In the genomic region with DNA sequence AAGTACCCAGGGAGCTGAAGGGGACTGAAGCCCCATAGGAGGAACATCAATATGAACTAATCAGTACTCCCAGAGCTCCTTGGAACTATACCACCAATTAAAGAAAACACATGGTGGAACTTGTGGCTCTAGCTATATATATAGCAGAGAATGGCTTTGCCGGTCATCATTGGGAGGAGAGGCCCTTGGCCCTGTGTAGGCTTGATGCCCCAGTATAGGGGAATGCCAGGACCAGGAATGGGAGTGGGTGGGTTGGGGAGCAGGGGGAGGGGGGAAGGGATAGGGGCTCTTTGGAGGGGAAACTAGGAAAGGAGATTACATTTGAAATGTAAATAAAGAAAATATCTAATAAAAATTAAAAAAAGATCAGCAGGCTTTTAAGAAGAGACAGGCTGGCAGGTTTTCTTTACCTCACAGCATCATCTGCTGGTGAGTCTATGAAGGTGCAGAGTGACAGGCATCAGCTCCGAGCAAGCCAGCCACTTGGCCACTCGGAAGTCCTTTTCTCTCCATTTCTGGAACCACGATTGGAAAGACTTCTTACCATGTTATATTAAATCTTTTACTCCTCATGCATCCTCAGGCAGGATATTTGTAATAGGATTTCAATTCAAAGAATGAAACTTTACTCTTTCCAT, we compare ENCODE assay signal across 9 mouse cellular contexts. TPM values are rescaled to one million over a fixed set of nuclear protein-coding genes. Genes with fewer than 3 reads are reported as not detected.
DNase-seq lines count a peak whose midpoint lies in the region; ATAC-seq and TF ChIP-seq lines count a peak whose summit lies in the region.
"Not testable (repeated sequence)": the region's sequence is repeated elsewhere in the genome, so short reads cannot be mapped to it uniquely, and the experiment has no call there.
"Had no signal": no experiment of that assay in that cellular context is flagged by ENCODE, and none has a peak within 500 bp of the region (broad histone marks: within the 10 kb centered on the region; RNA-seq: fewer than 3 reads in every experiment).

No protein-coding gene starts in this region.

- not testable (repeated sequence) for H3K36me3 ChIP-seq in forebrain, postnatal 0 days (ENCODE audit: insufficient read depth); hindbrain, postnatal 0 days (ENCODE audit: insufficient read depth, low read length); liver, adult 2 months (ENCODE audit: control insufficient read depth, insufficient read depth, low read length); midbrain, embryonic 15.5 days (replicated peaks)

- H3K9ac ChIP-seq in forebrain, postnatal 0 days; hindbrain, postnatal 0 days (replicated peaks; ENCODE audit: low read length); liver, adult 2 months (ENCODE audit: low read depth, low read length); midbrain, embryonic 15.5 days: not testable (repeated sequence)

- TF ChIP-seq POLR2A in liver, adult 2 months (IDR thresholded peaks at IDR 0.05; ENCODE audit: extremely low read depth, insufficient read depth, low read length), result not testable (repeated sequence)

- peak; percentile 88 for TF ChIP-seq CTCF in forebrain, postnatal 0 days (IDR thresholded peaks at IDR 0.05; ENCODE audit: low read depth)
- TF ChIP-seq CTCF in hindbrain, postnatal 0 days (IDR thresholded peaks at IDR 0.05; ENCODE audit: low read depth), result peak; percentile 87
- peak; percentile 62 for TF ChIP-seq CTCF in liver, adult 2 months (IDR thresholded peaks at IDR 0.05; ENCODE audit: low read depth, low read length)

- not testable (repeated sequence) for H3K4me3 ChIP-seq in forebrain, postnatal 0 days (ENCODE audit: low read depth, low read length); hindbrain, postnatal 0 days (ENCODE audit: low read length); liver, adult 2 months (ENCODE audit: insufficient read depth, low read depth, low read length); midbrain, embryonic 15.5 days

- H3K27me3 ChIP-seq in forebrain, postnatal 0 days (ENCODE audit: insufficient read depth, low read length); hindbrain, postnatal 0 days (ENCODE audit: insufficient read depth, low read length); liver, adult 2 months (ENCODE audit: control insufficient read depth, insufficient read depth, low read length); midbrain, embryonic 15.5 days (replicated peaks): not testable (repeated sequence)

- not testable (repeated sequence) for H3K79me2 ChIP-seq in liver, adult 2 months (ENCODE audit: control insufficient read depth, insufficient read depth, low read length)

- not testable (repeated sequence) for H3K4me2 ChIP-seq in forebrain, postnatal 0 days (ENCODE audit: low read depth); hindbrain, postnatal 0 days (ENCODE audit: low read depth, low read length); midbrain, embryonic 15.5 days

- H3K4me1 ChIP-seq in forebrain, postnatal 0 days (ENCODE audit: insufficient read depth); hindbrain, postnatal 0 days (ENCODE audit: insufficient read depth, low read length); liver, adult 2 months (ENCODE audit: control insufficient read depth, insufficient read depth, low read length); midbrain, embryonic 15.5 days: not testable (repeated sequence)

- ATAC-seq in forebrain, postnatal 0 days, result peak; percentile 76; the same call in 1 of the 2 replicates
- ATAC-seq in hindbrain, postnatal 0 days, result peak; percentile 78
- peak; percentile 85 for ATAC-seq in midbrain, embryonic 15.5 days (replicated peaks)

- WGBS in forebrain, postnatal 0 days, result 32% methylated on average over 4 of the region's 4 CpGs
- 32% methylated on average over 4 of the region's 4 CpGs for WGBS in hindbrain, postnatal 0 days
- 42% methylated on average over 4 of the region's 4 CpGs for WGBS in liver, adult 2 months
- WGBS in midbrain, embryonic 15.5 days, result 34% methylated on average over 4 of the region's 4 CpGs

- H3K9me3 ChIP-seq in forebrain, postnatal 0 days (ENCODE audit: low read length); hindbrain, postnatal 0 days (ENCODE audit: low read length); midbrain, embryonic 15.5 days: not testable (repeated sequence)

- H3K27ac ChIP-seq in forebrain, postnatal 0 days (ENCODE audit: low read depth, low read length); hindbrain, postnatal 0 days; liver, adult 2 months (replicated peaks; ENCODE audit: insufficient read depth, low read depth, low read length); midbrain, embryonic 15.5 days: not testable (repeated sequence)

- DNase-seq in A20 (ENCODE audit: low read depth, low spot score), result peak; percentile 32
- DNase-seq in ZHBTc4 (ENCODE audit: low read depth, low spot score), result peak; percentile 16
- peak; percentile 47 for DNase-seq in embryo, embryonic 10 days (ENCODE audit: low spot score)
- peak; percentile 65 for DNase-seq in forebrain, postnatal 0 days
- DNase-seq in hindbrain, postnatal 0 days (ENCODE audit: low spot score), result peak; percentile 71
- DNase-seq in liver, adult 2 months (ENCODE audit: extremely low read depth, low read depth, low spot score), result not testable (repeated sequence)
- peak; percentile 35 to 43 for DNase-seq in right cerebral cortex, postnatal 10 days (ENCODE audit: low spot score in 2 of 2)

RNA-seq across cellular contexts. Expression of a gene that starts 16.6 kb away (rescaled TPM):
- 2.9 and 3.0 TPM in 2 replicates for total RNA-seq in forebrain, postnatal 0 days (2014; rRNA removed)
- 8.4 TPM in 2 replicates for polyA plus RNA-seq in forebrain, postnatal 0 days (2015; fragmentation: Nextera tagmentation; extraction: Ambion mirVana)
- total RNA-seq in hindbrain, postnatal 0 days (2014; rRNA removed), result 1.4 and 3.2 TPM in 2 replicates
- polyA plus RNA-seq in hindbrain, postnatal 0 days (2015; fragmentation: Nextera tagmentation; extraction: Ambion mirVana), result 4.0 and 4.1 TPM in 2 replicates
- not detected in 2 replicates for total RNA-seq in liver, adult 2 months (2014; rRNA removed)
- polyA plus RNA-seq in liver, adult 2 months (2012; rRNA removed), result not detected in 2 replicates
- polyA plus RNA-seq in midbrain, embryonic 15.5 days (2015; fragmentation: Nextera tagmentation; extraction: Ambion mirVana), result 7.7 and 8.2 TPM in 2 replicates
- total RNA-seq: megakaryocyte-erythroid progenitor cell, adult 5-6 weeks had no signal
